Mouse (Mus musculus) hindbrain, embryonic 14.5 days (tissue): ENCODE data around the gene Tmc4. TPM values are rescaled to one million over a fixed set of nuclear protein-coding genes. Genes with fewer than 3 reads are reported as not detected.

Experiments
- ATAC-seq: fragments of 200-750 bp; cut with Nextera tagmentation; 2 replicates; pipeline ENCODE4 v1.8.0; 2017; ENCODE audit warnings: moderate number of reproducible peaks, mild to moderate bottlenecking, moderate TSS enrichment, moderate library complexity; ENCODE audit not compliant: low FRiP score
- DNase-seq: peaks from one replicate; pipeline ENCODE4 v3.0.0-alpha.2; 2015; ENCODE audit warnings: low spot score
- H3K27ac ChIP-seq: fragments of 300-500 bp; sonication (generic); 2 replicates; pipeline ENCODE4 v1.5.1; 2014; ENCODE audit warnings: mild to moderate bottlenecking, moderate library complexity
- H3K27me3 ChIP-seq: fragments of 300-500 bp; sonication (generic); 2 replicates; pipeline ENCODE4 v1.6.1; 2014; ENCODE audit warnings: mild to moderate bottlenecking, low read length, mixed read lengths; ENCODE audit not compliant: control insufficient read depth, insufficient read depth
- H3K36me3 ChIP-seq: fragments of 300-500 bp; sonication (generic); replicated peaks from 2 replicates; pipeline ENCODE4 v1.6.1; 2014; ENCODE audit not compliant: control insufficient read depth, insufficient read depth
- H3K4me1 ChIP-seq: fragments of 300-500 bp; sonication (generic); replicated peaks from 2 replicates; pipeline ENCODE4 v1.6.1; 2014; ENCODE audit warnings: antibody characterized with exemption, low read length, mixed read lengths; ENCODE audit not compliant: control insufficient read depth, insufficient read depth
- H3K4me2 ChIP-seq: fragments of 300-500 bp; sonication (generic); replicated peaks from 2 replicates; pipeline ENCODE4 v1.6.1; 2014; ENCODE audit warnings: mild to moderate bottlenecking, moderate library complexity
- H3K4me3 ChIP-seq: fragments of 300-500 bp; sonication (generic); replicated peaks from 2 replicates; pipeline ENCODE4 v1.5.1; 2014; ENCODE audit warnings: mild to moderate bottlenecking, low read length
- H3K9ac ChIP-seq: fragments of 300-500 bp; sonication (generic); 2 replicates; pipeline ENCODE4 v1.6.1; 2014
- H3K9me3 ChIP-seq: fragments of 300-500 bp; sonication (generic); 2 replicates; pipeline ENCODE4 v1.6.1; 2016; ENCODE audit warnings: low read length; ENCODE audit not compliant: control insufficient read depth
- WGBS: fragments of 180-500 bp; shearing (Covaris S2); extraction: QIAGEN DNeasy Blood & Tissue Kit; methylation state at CpG from one replicate; pipeline ENCODE4 v1.1.7; 2014; 5-methylcytosine and 5-hydroxymethylcytosine counted together
- polyA plus RNA-seq: library from polyadenylated mRNA; unstranded; fragments of >200 nt; fragmentation: Nextera tagmentation; extraction: Ambion mirVana; gene quantifications from 2 replicates; pipeline ENCODE4 v1.2.1, GENCODE M21; 2014

The Tmc4 gene
- polyA plus RNA-seq, 1 experiment from 2014 or later, result 3.5 TPM

DNA sequence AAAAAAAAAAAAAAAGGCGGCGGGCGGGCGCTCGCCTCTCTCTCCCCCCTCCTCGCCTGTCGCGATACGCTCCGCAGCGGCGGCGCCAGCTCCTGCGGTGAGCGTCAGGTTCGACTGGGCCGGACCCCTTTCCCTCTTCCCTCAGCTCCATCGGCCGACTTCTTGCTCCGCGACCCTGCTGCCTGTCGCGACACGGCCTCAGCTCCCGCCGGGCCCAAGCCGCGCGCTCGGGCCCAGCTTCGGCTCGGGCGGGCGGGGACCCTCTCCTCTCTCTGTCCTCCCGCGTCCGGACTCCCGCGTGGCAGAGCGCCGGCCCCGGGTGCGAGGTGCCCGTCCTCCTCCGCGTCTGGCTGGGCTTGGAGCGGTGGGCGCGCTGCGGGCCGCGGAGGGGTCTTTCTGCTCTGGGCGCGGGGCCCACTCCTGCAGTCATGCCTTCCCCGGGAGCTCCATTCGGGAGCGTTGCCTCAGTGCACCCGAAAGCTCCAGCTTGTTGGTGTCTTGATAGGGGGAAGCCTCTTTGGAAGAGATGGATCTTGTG is 31.8 kb downstream of the Tmc4 start:
- H3K9ac ChIP-seq, result peak overlapping the region; percentile 93
- peak overlapping the region; percentile 85 for H3K4me3 ChIP-seq
- peaks cover 35% of the 10 kb centered on the region for H3K4me1 ChIP-seq
- no peaks in the 10 kb centered on the region for H3K27me3 ChIP-seq
- peaks cover 19% of the 10 kb centered on the region for H3K36me3 ChIP-seq
- no peaks in the 10 kb centered on the region for H3K9me3 ChIP-seq
- peak overlapping the region; percentile 93 for H3K27ac ChIP-seq
- ATAC-seq (peak; percentile 5; the same call in 1 of the 2 replicates), DNase-seq (peak; percentile 28)
- WGBS, result under 1% methylated on average over 31 of the region's 58 CpGs
- peak overlapping the region; percentile 75 for H3K4me2 ChIP-seq

DNA sequence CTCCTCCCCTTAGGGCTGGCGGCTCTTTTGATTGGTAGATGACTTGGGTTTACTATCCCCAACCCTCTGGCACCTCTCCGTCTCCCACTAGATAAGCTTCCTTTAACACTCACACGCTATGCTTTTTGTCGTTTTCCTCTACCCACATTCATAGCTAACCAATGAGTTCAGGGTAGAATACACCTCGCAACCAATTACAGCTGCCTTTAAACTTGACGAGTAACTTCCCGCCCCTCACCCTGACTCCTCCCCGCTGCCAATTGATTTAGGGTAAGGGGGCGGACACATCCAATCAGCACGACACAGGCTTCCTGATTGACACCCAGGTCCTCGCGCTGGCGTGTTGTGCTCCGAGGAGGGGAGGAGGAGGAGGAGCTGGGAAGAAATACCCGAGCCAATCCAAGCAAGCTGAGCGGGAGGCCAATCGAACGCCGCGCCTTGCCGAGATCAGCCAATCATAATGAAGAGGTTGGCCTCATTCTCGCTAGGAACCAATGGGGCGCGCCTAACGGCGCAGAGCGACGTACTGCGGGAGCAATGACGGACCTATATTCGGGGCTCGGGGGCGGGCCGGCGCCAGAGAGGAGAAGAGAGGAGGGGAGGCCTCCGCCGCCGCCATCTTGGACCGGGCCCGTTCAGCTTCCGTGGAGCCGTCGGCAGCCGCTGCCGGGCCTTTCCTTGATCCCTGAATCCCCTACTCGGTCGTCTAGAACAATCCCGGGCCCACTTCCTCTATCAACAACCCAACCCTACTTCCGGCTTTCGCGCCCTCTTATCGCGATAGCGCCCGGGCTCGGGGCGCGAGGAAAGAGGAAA is 32.5 kb downstream of the Tmc4 start, which contains the start of gene Cnot3:
Gene Cnot3, plus strand, starts transcription at position 597 of the 816 bp plus-strand sequence.
- Histone ChIP-seq H3K36me3 (peaks cover 20% of the 10 kb centered on the region), H3K4me3 (peak within 1 kb of the TSS; percentile 85), H3K4me1 (peaks cover 35% of the 10 kb centered on the region), H3K4me2 (peak within 1 kb of the TSS; percentile 75), H3K9ac (peak within 1 kb of the TSS; percentile 93), H3K27me3 (no peaks in the 10 kb centered on the region), H3K9me3 (no peaks in the 10 kb centered on the region), H3K27ac (peak within 1 kb of the TSS; percentile 93)
- WGBS, result under 1% methylated on average over 51 of the region's 58 CpGs
- ATAC-seq (peak; percentile 98), DNase-seq (peak; percentile 97)

DNA sequence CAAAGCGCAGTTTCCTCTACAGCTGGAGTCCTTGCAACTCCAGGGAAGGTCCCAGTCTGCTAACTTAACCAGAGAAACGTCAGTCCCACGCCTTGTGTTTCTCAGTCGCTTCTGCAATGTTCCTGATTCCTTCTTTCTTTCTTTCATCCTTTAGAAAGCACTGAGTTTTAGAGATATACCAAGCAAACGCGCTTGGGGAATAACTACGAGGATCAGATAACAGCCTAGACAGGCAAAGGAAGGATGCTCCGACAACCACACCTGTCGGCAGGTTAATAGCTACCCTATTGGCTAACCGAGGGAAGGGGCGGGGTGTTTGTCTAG is 33.0 kb downstream of the Tmc4 start:
- 0 out of 2 replicates have a peak overlapping the region, but pooled peaks have one; percentile 9 for H3K9ac ChIP-seq
- no peaks in the 10 kb centered on the region for H3K9me3 ChIP-seq
- DNase-seq, result no peak
- peaks cover 35% of the 10 kb centered on the region for H3K4me1 ChIP-seq
- H3K4me2 ChIP-seq, result peak overlapping the region; percentile 52
- peak overlapping the region; percentile 85 for H3K4me3 ChIP-seq
- H3K27me3 ChIP-seq, result no peaks in the 10 kb centered on the region
- no peak for ATAC-seq
- peaks cover 26% of the 10 kb centered on the region for H3K36me3 ChIP-seq
- no peak overlapping the region for H3K27ac ChIP-seq
- under 1% methylated on average over 11 of the region's 11 CpGs for WGBS

DNA sequence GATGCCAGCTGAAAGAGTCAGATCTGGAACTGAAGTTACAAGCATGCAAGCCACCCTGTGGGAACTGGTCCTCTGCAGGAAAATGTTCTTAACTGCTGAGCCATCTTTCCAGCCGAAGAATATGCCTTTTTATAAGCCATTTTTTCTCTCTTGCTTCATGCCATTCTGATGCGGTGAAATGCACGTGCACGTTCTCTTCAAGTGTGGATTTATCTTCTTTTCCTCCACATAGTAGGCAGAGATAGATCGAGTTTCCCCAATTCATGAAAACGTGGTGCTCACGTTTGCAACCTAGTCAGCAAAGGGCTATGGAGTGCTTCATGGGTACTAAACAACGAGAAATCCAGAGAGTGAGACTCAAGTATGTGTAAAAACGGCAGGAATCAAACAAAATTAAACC is 33.5 kb downstream of the Tmc4 start:
- ATAC-seq, result no peak
- Histone ChIP-seq H3K9ac (0 out of 2 replicates have a peak overlapping the region, but pooled peaks have one; percentile 9), H3K27me3 (no peaks in the 10 kb centered on the region), H3K4me1 (peaks cover 33% of the 10 kb centered on the region), H3K9me3 (no peaks in the 10 kb centered on the region), H3K27ac (no peak overlapping the region), H3K36me3 (peaks cover 30% of the 10 kb centered on the region), H3K4me2 (peak overlapping the region; percentile 52), H3K4me3 (peak overlapping the region; percentile 85)
- WGBS, result 29% methylated on average over 9 of the region's 9 CpGs
- no peak for DNase-seq

DNA sequence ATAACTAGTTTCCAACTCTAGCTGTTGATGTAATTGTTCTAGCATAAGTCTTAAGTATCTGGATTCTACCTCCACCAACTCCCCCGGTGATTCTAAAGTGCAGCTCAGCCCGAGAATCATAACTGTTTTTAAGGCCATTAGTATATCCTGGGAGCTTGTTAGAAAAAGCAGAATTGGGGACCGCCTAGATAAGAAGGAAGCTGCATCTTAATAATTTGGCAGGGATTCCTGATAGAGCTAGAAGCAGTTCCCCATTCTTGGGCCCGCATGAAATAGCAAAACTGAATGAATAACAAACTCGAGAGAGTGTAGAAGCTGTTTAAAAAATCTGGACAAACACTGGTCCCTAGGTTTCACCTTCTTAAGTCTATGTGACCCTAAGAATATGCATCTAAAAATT is 33.9 kb downstream of the Tmc4 start:
- peaks cover 29% of the 10 kb centered on the region for H3K4me1 ChIP-seq
- H3K36me3 ChIP-seq, result peaks cover 34% of the 10 kb centered on the region
- no peaks in the 10 kb centered on the region for H3K9me3 ChIP-seq
- H3K27ac ChIP-seq, result no peak overlapping the region
- no peak overlapping the region for H3K4me3 ChIP-seq
- H3K4me2 ChIP-seq, result no peak overlapping the region
- H3K9ac ChIP-seq, result 0 out of 2 replicates have a peak overlapping the region, but pooled peaks have one; percentile 9
- ATAC-seq (no peak), DNase-seq (no peak)
- H3K27me3 ChIP-seq, result no peaks in the 10 kb centered on the region
- 77% methylated on average over 5 of the region's 5 CpGs for WGBS

DNA sequence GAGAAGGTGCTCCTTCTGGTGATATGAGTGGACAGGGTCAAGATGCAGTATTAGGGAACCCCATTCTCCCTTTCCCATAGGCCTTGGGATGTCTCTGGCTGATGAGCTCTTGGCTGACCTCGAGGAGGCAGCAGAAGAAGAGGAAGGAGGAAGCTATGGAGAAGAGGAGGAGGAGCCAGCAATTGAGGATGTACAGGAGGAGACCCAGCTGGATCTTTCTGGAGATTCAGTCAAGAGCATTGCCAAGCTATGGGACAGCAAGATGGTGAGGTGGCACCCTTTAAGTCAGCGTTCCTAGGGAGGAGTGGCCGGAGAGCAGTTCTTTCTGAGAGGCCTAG is 46.9 kb downstream of the Tmc4 start:
- H3K4me1 ChIP-seq, result peaks cover 18% of the 10 kb centered on the region
- H3K4me2 ChIP-seq, result peak overlapping the region; percentile 80
- no peaks in the 10 kb centered on the region for H3K27me3 ChIP-seq
- H3K27ac ChIP-seq, result no peak overlapping the region; the same call in 1 of the 2 replicates
- peak overlapping the region; percentile 66 for H3K9ac ChIP-seq
- WGBS, result 69% methylated on average over 3 of the region's 3 CpGs
- H3K36me3 ChIP-seq, result peaks cover 36% of the 10 kb centered on the region
- peak overlapping the region; percentile 54 for H3K4me3 ChIP-seq
- DNase-seq (no peak), ATAC-seq (no peak)
- H3K9me3 ChIP-seq, result no peaks in the 10 kb centered on the region

DNA sequence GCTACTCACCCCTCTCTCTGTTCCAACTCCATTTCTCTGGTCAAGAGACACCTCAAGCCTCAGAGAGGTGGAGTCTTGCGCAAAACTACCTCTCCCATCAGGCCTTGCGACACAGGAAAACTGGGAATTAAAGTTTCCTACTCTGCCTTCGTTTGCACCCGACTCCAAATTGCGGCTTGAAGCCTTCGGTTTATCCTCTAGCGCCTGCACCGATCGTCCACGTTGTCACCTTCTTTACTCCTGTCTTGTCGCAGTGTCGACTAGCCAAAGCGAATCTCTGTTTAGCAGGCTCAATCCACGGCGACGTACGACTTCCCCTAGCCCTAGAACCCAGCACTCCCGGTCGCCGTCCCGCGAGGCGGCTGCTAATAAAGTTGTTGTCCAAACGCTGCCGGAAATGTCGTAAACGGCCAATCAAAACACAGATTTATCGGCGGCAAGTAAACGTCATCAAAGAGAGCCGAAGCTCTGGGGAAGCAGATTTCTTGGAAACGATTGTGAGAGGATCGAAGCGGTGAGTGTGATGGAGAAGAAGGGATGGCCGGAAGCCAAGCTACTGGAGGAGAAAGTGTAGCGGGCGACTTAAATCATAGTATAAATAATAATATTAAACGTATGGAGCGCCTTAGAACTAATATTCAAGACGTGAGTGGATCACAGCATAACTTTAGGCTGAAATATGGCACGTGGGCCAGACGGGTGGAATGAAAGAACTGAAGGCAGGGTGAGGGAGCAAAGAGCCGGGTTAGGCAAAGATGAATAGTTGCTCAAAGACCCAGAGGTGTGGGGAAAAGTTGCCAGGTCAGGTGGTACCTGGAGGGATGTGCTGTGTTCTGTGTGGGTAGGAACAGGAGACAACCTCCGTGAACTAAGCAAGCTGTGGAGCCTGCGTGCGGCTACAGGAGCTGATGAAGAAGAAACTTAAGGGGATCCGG is 47.5 kb downstream of the Tmc4 start, which contains the start of the genes Tfpt and Prpf31:
Gene Tfpt, minus strand, starts transcription at position 387 of the 935 bp plus-strand sequence.
Gene Prpf31, plus strand, starts transcription at position 443 of the 935 bp plus-strand sequence.
- WGBS, result 1% methylated on average over 47 of the region's 47 CpGs

DNA sequence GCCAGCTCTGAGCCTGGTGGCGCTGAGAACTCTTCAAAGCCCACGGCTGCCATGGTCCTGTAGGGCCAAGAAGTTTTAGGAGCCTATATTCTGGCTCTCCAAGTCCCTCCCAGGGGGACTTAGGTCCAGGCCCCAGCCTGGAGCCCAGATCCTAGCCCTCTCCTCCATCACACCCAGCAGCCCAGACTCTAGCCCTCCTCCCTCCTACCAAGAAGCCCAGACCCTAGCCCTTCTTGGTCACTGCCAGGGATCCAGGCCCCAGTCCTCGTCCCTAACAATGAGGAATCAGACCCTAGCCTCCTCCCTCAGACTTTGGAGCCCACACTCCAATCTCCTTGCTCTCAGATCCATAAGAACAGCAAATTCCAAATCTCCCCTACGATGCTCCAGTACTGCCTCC is 48.3 kb downstream of the Tmc4 start:
- Histone ChIP-seq H3K4me2 (peak overlapping the region; percentile 80), H3K27me3 (no peaks in the 10 kb centered on the region), H3K27ac (peak overlapping the region; percentile 70), H3K36me3 (peaks cover 40% of the 10 kb centered on the region), H3K9ac (peak overlapping the region; percentile 66), H3K9me3 (no peaks in the 10 kb centered on the region), H3K4me1 (peaks cover 18% of the 10 kb centered on the region), H3K4me3 (peak overlapping the region; percentile 54)
- no peak for DNase-seq
- 39% methylated on average over 4 of the region's 4 CpGs for WGBS
- peak; percentile 29; the same call in 1 of the 2 replicates for ATAC-seq

More for the DNA sequence above, 47.5 kb downstream of the Tmc4 start, which contains the start of the genes Tfpt and Prpf31:
- Histone ChIP-seq H3K4me3 (peak within 1 kb of the TSS; percentile 54), H3K9me3 (no peaks in the 10 kb centered on the region), H3K27ac (peak within 1 kb of the TSS; percentile 70), H3K27me3 (no peaks in the 10 kb centered on the region), H3K4me2 (peak within 1 kb of the TSS; percentile 80), H3K9ac (peak within 1 kb of the TSS; percentile 66), H3K36me3 (peaks cover 36% of the 10 kb centered on the region), H3K4me1 (peaks cover 18% of the 10 kb centered on the region)
- DNase-seq (peak; percentile 98), ATAC-seq (peak; percentile 90)
